In the genomic region with DNA sequence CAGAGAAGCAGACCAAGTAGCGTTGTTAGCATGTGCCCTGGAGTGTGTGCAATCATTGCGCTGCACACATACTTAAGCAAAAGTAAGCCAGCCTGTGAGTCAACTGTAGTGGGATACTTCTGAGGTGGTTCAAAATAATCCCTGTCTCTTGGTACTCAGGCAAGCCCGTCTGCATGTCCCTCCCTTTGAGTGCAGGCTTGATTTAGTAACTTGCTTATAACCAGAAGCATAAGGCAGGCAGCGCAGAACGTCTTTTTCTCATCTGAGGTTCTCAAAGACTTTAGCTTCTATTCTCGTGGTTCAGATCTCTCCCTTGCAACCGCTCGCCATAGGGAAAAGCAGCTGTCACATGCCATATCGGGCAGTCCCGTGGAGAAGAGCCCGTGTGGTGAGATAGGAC, we compare ENCODE assay signal across 18 mouse cellular contexts.
"Had no signal": no experiment of that assay in that cellular context is flagged by ENCODE, and none has a peak within 500 bp of the region (broad histone marks: within the 10 kb centered on the region; RNA-seq: fewer than 3 reads in every experiment).

No protein-coding gene starts in this region.

- H3K27ac ChIP-seq: liver, embryonic 15.5 days; lung, embryonic 15.5 days; midbrain, embryonic 10.5 days; midbrain, embryonic 12.5 days; neural tube, embryonic 13.5 days; neural tube, embryonic 15.5 days; stomach, embryonic 15.5 days; stomach, postnatal 0 days had no signal

- H3K4me1 ChIP-seq: liver, embryonic 15.5 days; lung, embryonic 15.5 days; midbrain, embryonic 12.5 days; stomach, embryonic 15.5 days had no signal

- H3K27me3 ChIP-seq: liver, embryonic 15.5 days; lung, embryonic 15.5 days; midbrain, embryonic 12.5 days; neural tube, embryonic 13.5 days; neural tube, embryonic 15.5 days; stomach, embryonic 15.5 days had no signal

- H3K9me3 ChIP-seq: liver, embryonic 15.5 days; lung, embryonic 15.5 days; midbrain, embryonic 10.5 days; midbrain, embryonic 12.5 days; neural tube, embryonic 13.5 days; neural tube, embryonic 15.5 days; stomach, embryonic 15.5 days had no signal

- ATAC-seq: liver, postnatal 0 days; midbrain, embryonic 16.5 days had no signal

- DNase-seq: liver, postnatal 0 days; lung, adult 2 months; lung, postnatal 10 days; lung, postnatal 4 days; midbrain, embryonic 14.5 days; thymus, adult 18-20 months; thymus, postnatal 14 days; thymus, postnatal 36 days had no signal

- H3K4me3 ChIP-seq: liver, embryonic 15.5 days; lung, embryonic 15.5 days; midbrain, embryonic 10.5 days; midbrain, embryonic 12.5 days; myocyte; neural tube, embryonic 13.5 days; neural tube, embryonic 15.5 days; stomach, embryonic 15.5 days had no signal

- H3K36me3 ChIP-seq: liver, embryonic 15.5 days; lung, embryonic 15.5 days; midbrain, embryonic 10.5 days; midbrain, embryonic 12.5 days; neural tube, embryonic 13.5 days; neural tube, embryonic 15.5 days; stomach, embryonic 15.5 days had no signal

- H3K9ac ChIP-seq: liver, embryonic 15.5 days; liver, postnatal 0 days; lung, embryonic 15.5 days; midbrain, embryonic 12.5 days; neural tube, embryonic 13.5 days; neural tube, embryonic 15.5 days; stomach, embryonic 15.5 days had no signal

- H3K4me2 ChIP-seq: liver, embryonic 15.5 days; lung, embryonic 15.5 days; midbrain, embryonic 12.5 days; neural tube, embryonic 13.5 days; neural tube, embryonic 15.5 days; stomach, embryonic 15.5 days had no signal
